Mouse (Mus musculus) embryonic facial prominence, embryonic 14.5 days (tissue): ENCODE measurements around the gene Rnf227. TPM values are rescaled to one million over a fixed set of nuclear protein-coding genes. Genes with fewer than 3 reads are reported as not detected.
"Not testable (repeated sequence)": the region's sequence is repeated elsewhere in the genome, so short reads cannot be mapped to it uniquely, and the experiment has no call there.

Experiments used
- ATAC-seq: fragments of 200-750 bp; cut with Nextera tagmentation; 2 replicates; pipeline ENCODE4 v1.8.0; 2017; ENCODE audit warnings: low read depth, moderate number of reproducible peaks, moderate TSS enrichment
- DNase-seq: peaks from one replicate; pipeline ENCODE4 v3.0.0-alpha.2; 2015; ENCODE audit warnings: low spot score
- H3K27ac ChIP-seq: fragments of 300-500 bp; sonication (generic); replicated peaks from 2 replicates; pipeline ENCODE4 v1.5.1; 2014; ENCODE audit warnings: low read depth, mild to moderate bottlenecking, low read length, moderate library complexity
- H3K27me3 ChIP-seq: fragments of 300-500 bp; sonication (generic); replicated peaks from 2 replicates; pipeline ENCODE4 v1.6.1; 2014; ENCODE audit warnings: low read length; ENCODE audit not compliant: control insufficient read depth, insufficient read depth
- H3K36me3 ChIP-seq: fragments of 300-500 bp; sonication (generic); 2 replicates; pipeline ENCODE4 v1.6.1; 2014; ENCODE audit warnings: low read length, mixed read lengths; ENCODE audit not compliant: control insufficient read depth, insufficient read depth
- H3K4me1 ChIP-seq: fragments of 300-500 bp; sonication (generic); 2 replicates; pipeline ENCODE4 v1.6.1; 2014; ENCODE audit warnings: antibody characterized with exemption, low read length; ENCODE audit not compliant: control insufficient read depth, insufficient read depth
- H3K4me2 ChIP-seq: fragments of 300-500 bp; sonication (generic); 2 replicates; pipeline ENCODE4 v1.6.1; 2014; ENCODE audit warnings: low read depth, mild to moderate bottlenecking, low read length, moderate library complexity, mixed read lengths
- H3K4me3 ChIP-seq: fragments of 300-500 bp; sonication (generic); 2 replicates; pipeline ENCODE4 v1.5.1; 2014; ENCODE audit warnings: low read depth, mild to moderate bottlenecking, low read length
- H3K9ac ChIP-seq: fragments of 300-500 bp; sonication (generic); 2 replicates; pipeline ENCODE4 v1.6.1; 2014; ENCODE audit warnings: low read depth, mild to moderate bottlenecking, low read length, moderate library complexity, mixed read lengths
- H3K9me3 ChIP-seq: fragments of 300-500 bp; sonication (generic); 2 replicates; pipeline ENCODE4 v1.6.1; 2016; ENCODE audit warnings: low read length; ENCODE audit not compliant: control insufficient read depth
- WGBS: fragments of 180-500 bp; shearing (Covaris S2); extraction: QIAGEN DNeasy Blood & Tissue Kit; methylation state at CpG from one replicate; pipeline ENCODE4 v1.1.7; 2014; 5-methylcytosine and 5-hydroxymethylcytosine counted together
- polyA plus RNA-seq: library from polyadenylated mRNA; unstranded; fragments of >200 nt; fragmentation: Nextera tagmentation; extraction: Ambion mirVana; gene quantifications from 2 replicates; pipeline ENCODE4 v1.2.1, GENCODE M21; 2014

Gene Rnf227
- polyA plus RNA-seq, 1 experiment from 2014 or later: 17.1 TPM

DNA sequence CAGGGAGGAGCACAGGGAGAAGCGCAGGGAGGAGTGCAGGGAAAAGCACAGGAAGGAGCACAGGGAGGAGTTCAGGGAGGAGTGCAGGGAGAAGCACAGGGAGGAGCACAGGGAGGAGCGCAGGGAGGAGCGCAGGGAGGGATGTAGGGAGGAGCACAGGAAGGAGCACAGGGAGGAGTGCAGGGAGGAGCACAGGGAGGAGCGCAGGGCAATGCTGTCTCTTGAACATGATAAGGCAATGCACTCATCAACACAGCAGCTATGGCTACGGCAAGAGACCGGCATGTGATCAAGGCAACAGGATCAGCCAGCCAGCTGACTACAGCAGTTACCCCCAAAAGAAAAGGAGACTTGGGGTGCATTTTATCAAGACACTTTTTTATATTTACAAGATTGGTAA lies 23.9 kb upstream of the Rnf227 start:
- peaks cover 72% of the 10 kb centered on the region for H3K36me3 ChIP-seq
- H3K4me3 ChIP-seq: no peak overlapping the region
- H3K4me1 ChIP-seq: no peaks in the 10 kb centered on the region
- no peak overlapping the region for H3K9ac ChIP-seq
- no peaks in the 10 kb centered on the region for H3K9me3 ChIP-seq
- no peak overlapping the region for H3K4me2 ChIP-seq
- H3K27ac ChIP-seq: no peak overlapping the region
- no peak for ATAC-seq
- H3K27me3 ChIP-seq: no peaks in the 10 kb centered on the region
- WGBS: 95% methylated on average over 6 of the region's 6 CpGs
- DNase-seq: no peak

DNA sequence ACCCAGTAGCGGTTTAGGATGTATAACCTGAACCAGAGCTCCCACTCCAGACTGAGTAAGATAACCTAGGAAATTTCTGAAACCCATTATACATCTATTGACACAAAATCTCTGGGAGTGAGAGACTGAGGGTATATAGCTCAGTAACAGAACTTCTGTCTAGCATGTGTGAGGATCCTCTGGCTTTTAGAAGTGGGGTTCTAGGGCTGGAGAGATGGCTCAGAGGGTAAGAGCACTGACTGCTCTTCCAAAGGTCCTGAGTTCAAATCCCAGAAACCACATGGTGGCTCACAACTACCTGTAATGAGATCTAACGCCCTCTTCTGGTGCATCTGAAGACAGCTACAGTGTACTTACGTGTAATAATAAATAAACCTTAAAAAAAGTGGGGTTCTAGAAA lies 22.3 kb upstream of the Rnf227 start:
- peaks cover 67% of the 10 kb centered on the region for H3K36me3 ChIP-seq
- DNase-seq, H3K9me3 ChIP-seq, H3K9ac ChIP-seq, ATAC-seq, H3K4me1 ChIP-seq, H3K4me2 ChIP-seq, H3K27me3 ChIP-seq, H3K4me3 ChIP-seq, H3K27ac ChIP-seq: not testable (repeated sequence)
- WGBS: 87% methylated on average over 3 of the region's 3 CpGs

DNA sequence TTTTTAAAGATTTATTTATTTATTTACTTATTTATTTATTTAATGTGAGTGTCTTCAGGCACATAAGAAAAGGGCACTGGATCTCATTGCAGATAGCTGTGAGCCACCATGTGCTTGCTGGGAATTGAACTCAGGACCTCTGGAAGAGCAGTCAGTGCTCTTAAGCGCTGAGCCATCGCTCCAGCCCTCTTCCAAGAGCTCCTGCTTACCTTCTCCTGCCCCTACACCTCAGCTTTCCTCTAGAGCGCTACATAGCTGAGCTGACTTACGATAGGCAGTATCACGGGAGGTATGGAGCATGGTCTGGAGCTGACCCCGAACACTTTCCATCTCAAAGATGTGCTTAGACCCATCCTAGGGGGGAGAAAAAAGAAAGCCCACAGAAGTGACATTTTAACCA lies 18.7 kb upstream of the Rnf227 start:
- H3K4me3 ChIP-seq: no peak overlapping the region
- no peak overlapping the region; the same call in 1 of the 2 replicates for H3K4me2 ChIP-seq
- no peak for ATAC-seq
- H3K9ac ChIP-seq: no peak overlapping the region
- H3K27me3 ChIP-seq: peaks cover 1% of the 10 kb centered on the region; the same call in 1 of the 2 replicates
- H3K4me1 ChIP-seq: peaks cover 21% of the 10 kb centered on the region
- peaks cover 39% of the 10 kb centered on the region for H3K36me3 ChIP-seq
- H3K9me3 ChIP-seq: no peaks in the 10 kb centered on the region
- H3K27ac ChIP-seq: no peak overlapping the region
- DNase-seq: no peak
- WGBS: 94% methylated on average over 6 of the region's 6 CpGs

DNA sequence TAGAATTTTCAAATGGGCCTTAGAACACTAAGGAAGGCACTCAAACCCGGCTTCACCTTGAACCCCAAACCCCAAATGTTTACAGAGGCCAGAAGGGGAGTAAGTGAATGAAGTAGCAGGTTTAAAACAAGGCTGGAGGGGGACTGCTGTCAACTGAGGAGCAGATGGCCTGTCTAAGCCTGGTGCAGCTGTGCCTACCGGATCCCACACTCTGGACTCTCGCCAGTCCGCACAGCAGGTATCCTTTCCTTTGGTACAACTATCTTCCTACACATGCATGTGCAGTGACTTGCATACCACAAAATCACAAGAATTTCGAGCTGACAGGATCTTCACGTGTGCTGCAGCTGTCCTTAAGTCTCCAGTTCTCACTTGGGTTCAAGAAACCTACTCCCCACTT lies 18.3 kb upstream of the Rnf227 start:
- H3K27ac ChIP-seq: no peak overlapping the region
- ATAC-seq: no peak
- DNase-seq: peak; percentile 13
- H3K4me1 ChIP-seq: peaks cover 23% of the 10 kb centered on the region
- H3K9me3 ChIP-seq: no peaks in the 10 kb centered on the region
- H3K4me2 ChIP-seq: peak overlapping the region; percentile 89
- H3K27me3 ChIP-seq: peaks cover 6% of the 10 kb centered on the region
- peaks cover 35% of the 10 kb centered on the region for H3K36me3 ChIP-seq
- peak overlapping the region; percentile 66; the same call in 1 of the 2 replicates for H3K4me3 ChIP-seq
- H3K9ac ChIP-seq: peak overlapping the region; percentile 89
- 56% methylated on average over 6 of the region's 6 CpGs for WGBS

DNA sequence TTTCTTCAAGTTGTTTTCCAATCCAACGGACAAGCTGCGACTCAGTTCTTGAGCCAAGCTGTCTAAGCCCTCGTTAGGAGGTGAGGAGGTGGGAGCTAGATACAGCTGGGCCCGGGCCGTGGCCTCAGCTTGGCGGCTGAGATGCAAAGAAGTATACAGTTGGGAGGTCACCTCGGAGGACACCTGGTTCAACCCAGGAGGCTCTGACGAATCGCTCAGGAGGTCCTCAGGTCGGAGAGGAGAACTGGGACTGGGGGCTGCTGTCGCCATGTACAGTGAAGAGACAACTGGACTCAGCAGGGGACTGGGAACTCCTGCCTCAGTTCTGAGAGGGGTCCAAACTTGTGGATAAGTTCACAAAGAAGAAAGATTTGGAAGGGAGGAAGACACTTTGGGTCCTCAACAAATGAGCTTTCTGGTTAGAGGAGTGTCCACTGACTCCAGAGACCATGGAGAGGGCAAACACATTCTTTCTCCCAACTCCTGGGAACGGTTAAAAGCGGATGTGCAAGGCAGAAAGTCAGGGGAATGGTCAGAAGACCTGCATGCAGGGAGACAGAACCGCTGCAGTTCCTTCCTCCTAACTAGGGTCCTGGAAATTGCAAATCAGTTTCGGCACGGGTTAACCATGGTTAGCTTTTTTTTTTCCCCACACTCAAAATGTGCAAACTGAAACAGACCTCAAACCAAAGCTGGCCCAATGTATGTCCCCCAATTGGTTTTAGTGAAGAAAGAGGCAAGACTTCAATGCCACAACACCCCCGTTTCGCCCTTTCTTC lies 17.4 kb upstream of the Rnf227 start:
- peak; percentile 11 for DNase-seq
- peak overlapping the region; percentile 66 for H3K4me3 ChIP-seq
- H3K27ac ChIP-seq: peak overlapping the region; percentile 88
- peaks cover 26% of the 10 kb centered on the region for H3K36me3 ChIP-seq
- H3K9ac ChIP-seq: peak overlapping the region; percentile 89
- peaks cover 14% of the 10 kb centered on the region for H3K27me3 ChIP-seq
- 19% methylated on average over 18 of the region's 18 CpGs for WGBS
- H3K4me1 ChIP-seq: peaks cover 23% of the 10 kb centered on the region
- ATAC-seq: no peak
- H3K9me3 ChIP-seq: no peaks in the 10 kb centered on the region
- H3K4me2 ChIP-seq: peak overlapping the region; percentile 89

DNA sequence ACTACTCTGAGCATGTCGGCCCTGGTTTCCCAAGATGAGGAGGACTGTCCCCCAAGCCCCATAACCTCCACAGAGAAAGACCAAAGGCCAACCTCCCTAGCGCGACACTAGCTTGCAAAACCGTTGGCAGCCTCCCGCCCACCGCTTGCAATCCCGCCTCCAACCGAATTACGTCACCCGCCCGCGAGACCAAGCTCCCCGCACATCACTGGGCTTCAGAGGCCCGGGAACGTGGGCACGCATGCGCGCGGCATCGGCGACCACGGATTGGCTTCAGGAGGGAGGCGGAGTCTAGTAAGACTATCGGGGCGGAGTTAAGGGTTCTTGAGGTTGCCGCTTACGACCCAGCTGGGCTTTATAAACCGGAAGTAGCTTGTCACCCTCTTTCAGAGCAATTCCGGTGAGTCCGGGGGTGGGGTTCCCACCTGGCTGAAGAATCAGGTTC lies 16.6 kb upstream of the Rnf227 start, which contains the start of the genes Cntrob and Trappc1:
Gene Cntrob, minus strand, starts transcription at position 109 of the 445 bp plus-strand sequence.
Gene Trappc1, plus strand, starts transcription at position 314 of the 445 bp plus-strand sequence.
- H3K4me3 ChIP-seq: peak within 1 kb of the TSS; percentile 66
- WGBS: under 1% methylated on average over 30 of the region's 30 CpGs
- peaks cover 18% of the 10 kb centered on the region for H3K36me3 ChIP-seq
- H3K9me3 ChIP-seq: no peaks in the 10 kb centered on the region
- peaks cover 15% of the 10 kb centered on the region for H3K27me3 ChIP-seq
- ATAC-seq (peak; percentile 94), DNase-seq (peak; percentile 99)
- H3K4me1 ChIP-seq: peaks cover 23% of the 10 kb centered on the region
- peak within 1 kb of the TSS; percentile 88 for H3K27ac ChIP-seq
- H3K4me2 ChIP-seq: peak within 1 kb of the TSS; percentile 89
- peak within 1 kb of the TSS; percentile 89 for H3K9ac ChIP-seq

DNA sequence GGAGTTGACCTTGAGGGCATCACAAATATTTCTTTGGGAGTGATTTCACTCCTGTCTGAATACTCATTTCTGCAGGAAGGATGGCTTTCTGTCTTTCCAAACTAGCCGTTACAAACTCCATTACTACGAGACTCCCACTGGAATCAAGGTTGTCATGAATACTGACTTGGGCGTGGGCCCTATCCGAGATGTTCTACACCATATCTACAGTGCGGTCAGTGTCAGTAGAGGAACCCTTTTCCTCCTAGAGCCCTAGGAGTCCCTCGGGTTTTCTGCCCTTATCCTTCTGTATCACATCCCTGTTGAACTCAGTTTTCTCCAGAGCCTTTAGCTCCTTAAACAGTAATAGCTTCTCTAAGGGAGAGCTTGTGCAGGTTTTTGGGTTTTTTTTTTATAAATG lies 15.5 kb upstream of the Rnf227 start:
- H3K27ac ChIP-seq: no peak overlapping the region
- 83% methylated on average over 6 of the region's 6 CpGs for WGBS
- peak overlapping the region; percentile 63; the same call in 1 of the 2 replicates for H3K9ac ChIP-seq
- H3K27me3 ChIP-seq: peaks cover 15% of the 10 kb centered on the region
- ATAC-seq (no peak), DNase-seq (no peak)
- peaks cover 23% of the 10 kb centered on the region for H3K4me1 ChIP-seq
- peaks cover 7% of the 10 kb centered on the region for H3K36me3 ChIP-seq
- peak overlapping the region; percentile 66 for H3K4me3 ChIP-seq
- H3K4me2 ChIP-seq: peak overlapping the region; percentile 89
- no peaks in the 10 kb centered on the region for H3K9me3 ChIP-seq

DNA sequence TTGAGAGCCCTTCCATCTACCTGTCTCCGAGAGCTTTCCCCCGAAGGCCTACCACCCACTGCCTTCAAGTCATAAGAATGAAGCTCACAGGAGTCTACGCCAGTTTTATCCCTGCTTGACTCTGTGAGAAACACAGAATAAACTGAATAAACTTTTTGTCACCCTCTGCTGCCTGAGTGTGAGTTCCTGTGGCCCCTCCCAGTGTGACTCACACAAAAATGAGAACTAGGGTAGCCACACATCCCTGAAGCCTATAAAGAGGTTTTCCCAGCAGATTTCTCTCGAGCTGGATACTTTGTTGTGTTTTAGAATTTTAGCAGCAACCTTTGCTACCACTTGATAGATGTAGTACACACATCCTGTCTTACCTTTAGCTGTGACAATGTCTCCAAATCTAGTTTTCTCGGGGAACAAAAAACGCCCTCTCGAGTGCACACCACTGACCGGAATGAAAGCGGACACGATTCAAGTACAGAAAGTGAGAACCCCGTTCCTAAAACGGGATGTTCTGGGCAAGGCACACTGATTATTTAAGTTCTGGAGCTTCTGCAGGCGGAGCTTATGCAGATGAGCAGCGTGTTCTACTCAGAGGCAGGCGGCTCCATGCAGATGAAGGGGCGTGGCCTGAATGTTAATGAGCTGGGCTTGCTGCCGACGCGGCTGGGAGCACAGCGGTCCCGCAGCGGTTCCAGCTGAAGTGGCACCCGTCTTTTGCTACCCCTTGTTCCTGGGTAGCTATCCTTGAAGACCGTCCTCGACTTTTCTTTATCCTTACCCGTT lies 14.4 kb upstream of the Rnf227 start, which contains the start of gene Kcnab3:
Gene Kcnab3, plus strand, starts transcription at position 631 of the 780 bp plus-strand sequence.
- Histone ChIP-seq H3K4me1 (peaks cover 23% of the 10 kb centered on the region), H3K27ac (peak within 1 kb of the TSS; percentile 34; the same call in 1 of the 2 replicates), H3K9me3 (no peaks in the 10 kb centered on the region), H3K4me2 (peak within 1 kb of the TSS; percentile 91), H3K36me3 (no peaks in the 10 kb centered on the region), H3K27me3 (peaks cover 15% of the 10 kb centered on the region), H3K4me3 (peak within 1 kb of the TSS; percentile 49), H3K9ac (peak within 1 kb of the TSS; percentile 73)
- ATAC-seq (peak; percentile 73), DNase-seq (peak; percentile 97)
- WGBS: 12% methylated on average over 26 of the region's 26 CpGs
